Mouse (Mus musculus): ENCODE measurements around the gene Rcor1.
"Not testable (repeated sequence)": the region's sequence is repeated elsewhere in the genome, so short reads cannot be mapped to it uniquely, and the experiment has no call there.

Gene Rcor1

GRCm38 (mm10) chr12:111069299-111069698, 30.1 kb downstream of the Rcor1 start:
- DNase-seq (ENCODE audit: low read depth), result not testable (repeated sequence)

GRCm38 (mm10) chr12:111071009-111071408, 31.9 kb downstream of the Rcor1 start:
- no peak for DNase-seq (ENCODE audit: low read depth)

GRCm38 (mm10) chr12:111071477-111072152, 32.5 kb downstream of the Rcor1 start:
- peak; percentile 93 for DNase-seq (ENCODE audit: low read depth)

- DNase-seq (ENCODE audit: low read depth), result no peak
These were observed 37.3 kb downstream of the Rcor1 start for GRCm38 (mm10) chr12:111076385-111076965.

- no peak for DNase-seq (ENCODE audit: low read depth)
These were observed 46.4 kb downstream of the Rcor1 start for GRCm38 (mm10) chr12:111085579-111085978.

- DNase-seq (ENCODE audit: low read depth), result no peak
These were observed 47.9 kb downstream of the Rcor1 start for GRCm38 (mm10) chr12:111087066-111087465.

- DNase-seq (ENCODE audit: low read depth), result peak; percentile 90
These were observed 49.0 kb downstream of the Rcor1 start for GRCm38 (mm10) chr12:111088186-111088585.

GRCm38 (mm10) chr12:111088731-111089141, 49.6 kb downstream of the Rcor1 start:
- DNase-seq (ENCODE audit: low read depth), result no peak

- no peak for DNase-seq (ENCODE audit: low read depth)
These were observed 50.0 kb downstream of the Rcor1 start for GRCm38 (mm10) chr12:111089145-111089544.

- DNase-seq (ENCODE audit: low read depth), result no peak
These were observed 51.6 kb downstream of the Rcor1 start for GRCm38 (mm10) chr12:111090801-111091200.

GRCm38 (mm10) chr12:111091981-111092380, 52.8 kb downstream of the Rcor1 start:
- DNase-seq (ENCODE audit: low read depth), result no peak

GRCm38 (mm10) chr12:111094073-111094472, 54.9 kb downstream of the Rcor1 start:
- DNase-seq (ENCODE audit: low read depth), result no peak

GRCm38 (mm10) chr12:111095086-111095485, 55.9 kb downstream of the Rcor1 start:
- DNase-seq (ENCODE audit: low read depth), result no peak

GRCm38 (mm10) chr12:111096249-111096648, 57.1 kb downstream of the Rcor1 start:
- DNase-seq (ENCODE audit: low read depth), result no peak

GRCm38 (mm10) chr12:111097036-111097435, 57.9 kb downstream of the Rcor1 start:
- DNase-seq (ENCODE audit: low read depth), result no peak

- DNase-seq (ENCODE audit: low read depth), result no peak
These were observed 72.0 kb downstream of the Rcor1 start for GRCm38 (mm10) chr12:111111176-111111575.

- no peak for DNase-seq (ENCODE audit: low read depth)
These were observed 75.4 kb downstream of the Rcor1 start for GRCm38 (mm10) chr12:111114593-111114992.

- DNase-seq (ENCODE audit: low read depth), result no peak
These were observed 80.4 kb downstream of the Rcor1 start for GRCm38 (mm10) chr12:111119506-111120085.

- peak; percentile 19 for DNase-seq (ENCODE audit: low read depth)
These were observed 82.0 kb downstream of the Rcor1 start for GRCm38 (mm10) chr12:111120976-111121645.

GRCm38 (mm10) chr12:111122332-111122852, 83.2 kb downstream of the Rcor1 start:
- peak; percentile 75 for DNase-seq (ENCODE audit: low read depth)

- no peak for DNase-seq (ENCODE audit: low read depth)
These were observed 85.6 kb downstream of the Rcor1 start for GRCm38 (mm10) chr12:111124601-111125260.

- DNase-seq (ENCODE audit: low read depth), result no peak
These were observed 86.5 kb downstream of the Rcor1 start for GRCm38 (mm10) chr12:111125666-111126065.

Measured in induced T-regulatory cell, adult 2 months (primary cell).